Mouse (Mus musculus): ENCODE data around the gene Prdx2.

The Prdx2 gene

GRCm38 (mm10) chr8:84978248-84978940 is 9.0 kb downstream of the Prdx2 start, which contains the start of gene Junb:
TSS of gene Junb (minus strand) at chr8:84978718.
- peak; percentile 91 for DNase-seq (ENCODE audit: low spot score)

GRCm38 (mm10) chr8:84979599-84980421 is 10.4 kb downstream of the Prdx2 start:
- DNase-seq (ENCODE audit: low spot score) = peak; percentile 93

- DNase-seq (ENCODE audit: low spot score) = peak; percentile 56
Measured at GRCm38 (mm10) chr8:84980622-84981358, 11.4 kb downstream of the Prdx2 start.

- no peak for DNase-seq (ENCODE audit: low spot score)
Measured at GRCm38 (mm10) chr8:84981644-84982498, 12.5 kb downstream of the Prdx2 start.

GRCm38 (mm10) chr8:84982499-84983011 is 13.2 kb downstream of the Prdx2 start:
- no peak for DNase-seq (ENCODE audit: low spot score)

DNA sequence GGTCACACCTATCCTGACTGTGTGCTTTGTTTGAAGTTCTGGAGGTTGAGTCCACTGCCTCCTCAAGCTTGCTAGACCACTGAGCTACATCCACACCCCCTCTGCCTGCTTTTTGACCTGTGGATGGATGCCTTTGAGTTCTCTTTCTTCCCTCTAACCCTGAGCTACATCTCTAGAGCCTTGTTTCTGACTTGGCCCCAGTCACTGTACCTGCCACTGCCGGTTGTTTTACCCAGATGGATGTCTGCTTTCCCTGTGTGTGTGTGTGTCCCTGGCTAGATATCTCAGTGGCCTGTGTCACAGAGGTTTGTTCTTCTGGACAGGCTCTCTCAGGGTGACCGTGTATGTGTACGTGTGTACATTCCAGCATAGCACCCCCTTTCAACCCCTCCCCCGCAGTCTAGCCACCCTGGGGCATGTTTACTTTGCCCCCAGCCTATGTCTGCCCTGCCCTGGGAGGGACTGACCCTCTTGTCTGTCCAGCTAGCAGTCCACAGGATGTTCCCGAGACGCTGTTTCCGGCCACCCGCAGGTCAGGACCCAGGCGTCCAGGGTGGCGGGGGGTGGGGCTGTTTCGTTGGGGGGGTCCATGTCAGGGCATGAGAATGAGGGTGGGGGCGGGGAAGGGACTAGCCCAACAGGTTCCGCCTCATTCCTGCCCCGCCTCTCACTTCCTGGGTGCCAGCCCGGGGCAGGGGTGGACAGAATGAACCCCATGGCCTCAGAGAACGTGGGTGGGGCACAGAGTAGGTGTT is 15.1 kb downstream of the Prdx2 start:
- no peak for DNase-seq (ENCODE audit: low spot score)

- no peak for DNase-seq (ENCODE audit: low spot score)
Measured at GRCm38 (mm10) chr8:84985049-84985683, 15.8 kb downstream of the Prdx2 start.

DNA sequence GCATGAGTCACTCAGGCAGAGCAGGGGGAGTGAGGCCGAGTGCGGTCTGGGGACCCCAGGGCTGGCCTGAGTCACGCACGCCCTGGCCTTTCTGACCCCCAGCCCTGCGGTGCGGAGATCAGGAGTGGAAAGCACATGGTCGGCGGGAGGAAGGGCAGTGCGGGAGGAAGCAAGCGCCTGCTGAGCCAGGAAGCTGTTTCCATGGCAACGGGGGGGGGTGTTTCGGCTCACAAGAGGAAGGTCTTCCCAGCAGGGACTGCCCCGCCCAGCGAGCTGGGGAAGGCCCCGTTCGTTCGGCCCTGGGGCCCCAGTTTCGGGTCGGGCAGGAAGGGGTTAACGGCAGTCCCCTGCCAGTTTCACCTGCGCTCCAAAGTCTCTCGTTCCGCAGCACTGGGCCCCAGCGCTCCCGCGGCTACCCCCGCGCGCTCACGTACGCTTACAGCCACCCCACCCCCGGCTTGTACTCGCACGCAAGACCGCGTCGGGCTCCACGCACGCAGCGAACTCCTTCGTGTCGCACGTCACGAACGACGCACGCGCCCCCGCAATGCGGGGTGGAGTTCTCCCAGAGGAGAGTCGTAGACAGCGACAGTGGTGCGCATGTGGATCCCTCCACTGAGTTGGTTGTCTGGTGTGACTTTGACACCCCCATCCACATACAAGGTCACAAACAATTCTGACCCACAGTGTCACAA is 16.4 kb downstream of the Prdx2 start:
- DNase-seq (ENCODE audit: low spot score) = peak; percentile 75

GRCm38 (mm10) chr8:84986379-84986945 is 17.1 kb downstream of the Prdx2 start:
- DNase-seq (ENCODE audit: low spot score) = no peak

DNA sequence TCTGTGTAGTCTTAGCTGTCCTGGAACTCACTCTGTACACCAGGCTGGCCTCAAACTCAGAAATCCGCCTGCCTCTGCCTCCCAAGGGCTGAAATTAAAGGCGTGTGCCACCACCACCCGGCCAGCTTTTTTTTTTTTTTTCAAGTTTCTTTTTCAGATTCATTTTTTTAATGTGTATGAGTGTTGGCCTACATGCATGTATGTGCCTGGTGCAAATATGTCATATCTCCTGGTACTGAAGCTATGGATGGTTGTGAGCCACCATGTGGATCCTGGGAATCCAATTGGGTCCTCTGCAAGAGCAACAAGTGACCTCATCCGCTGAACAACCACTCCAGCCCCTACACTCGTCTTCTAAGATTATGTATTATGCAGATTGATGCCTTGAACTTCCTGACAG is 18.0 kb downstream of the Prdx2 start:
- no peak for DNase-seq (ENCODE audit: low spot score)

DNA sequence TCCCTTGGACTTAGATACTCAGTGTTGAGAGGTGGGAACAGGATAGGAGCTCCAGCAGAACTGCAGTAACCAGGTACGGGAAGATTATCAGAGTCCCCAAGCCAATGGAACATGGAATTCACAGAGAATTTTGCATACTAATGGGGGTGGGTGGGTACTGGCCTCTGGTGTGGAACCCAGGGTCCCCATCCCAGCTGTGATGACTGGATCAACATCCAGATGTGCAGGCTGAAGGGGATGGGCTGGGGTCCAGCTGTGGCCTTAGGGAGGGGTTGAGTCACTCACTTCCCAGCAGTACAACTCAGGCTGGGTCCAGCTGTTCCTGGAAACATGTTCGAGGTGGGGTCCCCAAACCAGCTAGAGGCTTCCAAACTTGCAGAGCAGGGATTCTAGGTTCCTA is 18.5 kb downstream of the Prdx2 start:
- DNase-seq (ENCODE audit: low spot score) = no peak

DNA sequence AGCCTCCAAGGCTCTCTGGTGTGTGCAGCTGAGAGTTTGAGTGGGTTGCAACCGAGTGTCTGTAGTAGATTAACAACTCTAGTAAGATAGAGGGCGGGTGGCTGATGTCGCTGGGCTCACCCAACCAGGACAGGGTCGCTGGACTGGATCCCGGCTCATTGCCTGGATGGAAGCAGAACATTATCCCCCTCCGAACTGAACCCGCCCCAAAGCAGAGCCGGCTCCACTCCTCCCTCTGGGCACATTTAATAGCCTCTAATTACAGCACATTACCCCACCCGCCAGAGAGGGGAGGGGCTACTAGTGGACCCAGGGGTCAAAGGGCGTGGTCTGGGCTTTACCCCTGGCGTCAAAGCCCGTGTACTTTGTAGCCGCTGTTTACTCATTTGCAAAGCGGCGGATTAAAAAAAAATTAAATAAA is 19.9 kb downstream of the Prdx2 start:
- DNase-seq (ENCODE audit: low spot score) = no peak

DNA sequence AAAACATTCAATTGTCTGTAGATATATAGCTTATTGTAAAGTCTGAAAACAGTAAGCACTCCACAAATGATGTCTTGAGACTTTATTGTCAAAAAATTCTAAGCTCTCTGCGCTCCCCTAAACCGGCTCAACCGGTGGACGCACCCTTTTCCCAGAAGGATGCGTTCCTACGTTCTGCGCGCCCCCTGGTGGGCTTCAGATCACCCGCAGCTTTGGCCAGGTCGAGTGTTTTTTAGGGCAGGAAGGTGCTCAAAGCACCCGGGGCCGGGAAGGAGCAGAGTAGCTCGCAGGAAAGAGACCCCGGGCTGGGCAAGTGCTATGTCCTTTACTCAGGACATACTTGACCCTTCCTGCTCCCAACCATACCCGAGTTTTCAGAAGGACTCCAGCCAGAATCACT is 20.4 kb downstream of the Prdx2 start:
- peak; percentile 93 for DNase-seq (ENCODE audit: low spot score)

- DNase-seq (ENCODE audit: low spot score) = peak; percentile 99
Measured at GRCm38 (mm10) chr8:84990349-84990748, 21.0 kb downstream of the Prdx2 start, which contains the start of gene Hook2. TSS of gene Hook2 (plus strand) at chr8:84990603.

- DNase-seq (ENCODE audit: low spot score) = no peak
Measured at GRCm38 (mm10) chr8:84990836-84991235, 21.4 kb downstream of the Prdx2 start.

GRCm38 (mm10) chr8:84994375-84994774 is 25.0 kb downstream of the Prdx2 start:
- DNase-seq (ENCODE audit: low spot score) = no peak

- no peak for DNase-seq (ENCODE audit: low spot score)
Measured at GRCm38 (mm10) chr8:84995680-84996079, 26.3 kb downstream of the Prdx2 start.

DNA sequence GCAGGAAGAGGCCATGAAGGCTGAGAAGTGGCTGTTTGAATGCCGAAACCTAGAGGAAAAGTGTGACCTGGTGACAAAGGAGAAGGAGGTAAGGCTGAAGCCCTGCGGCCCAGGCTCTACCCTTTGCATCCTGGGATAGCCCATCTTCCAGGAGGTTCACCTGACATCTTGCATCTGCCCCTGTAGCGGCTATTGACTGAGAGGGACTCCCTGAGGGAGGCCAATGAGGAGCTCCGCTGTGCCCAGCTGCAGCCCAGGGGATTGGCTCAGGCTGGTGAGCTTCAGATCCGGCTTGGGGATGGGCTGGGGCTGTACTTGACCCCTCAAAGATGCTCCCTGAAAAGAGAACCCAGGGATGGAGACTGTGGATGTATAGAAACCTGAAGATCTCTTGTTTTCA is 27.6 kb downstream of the Prdx2 start:
- no peak for DNase-seq (ENCODE audit: low spot score)

DNA sequence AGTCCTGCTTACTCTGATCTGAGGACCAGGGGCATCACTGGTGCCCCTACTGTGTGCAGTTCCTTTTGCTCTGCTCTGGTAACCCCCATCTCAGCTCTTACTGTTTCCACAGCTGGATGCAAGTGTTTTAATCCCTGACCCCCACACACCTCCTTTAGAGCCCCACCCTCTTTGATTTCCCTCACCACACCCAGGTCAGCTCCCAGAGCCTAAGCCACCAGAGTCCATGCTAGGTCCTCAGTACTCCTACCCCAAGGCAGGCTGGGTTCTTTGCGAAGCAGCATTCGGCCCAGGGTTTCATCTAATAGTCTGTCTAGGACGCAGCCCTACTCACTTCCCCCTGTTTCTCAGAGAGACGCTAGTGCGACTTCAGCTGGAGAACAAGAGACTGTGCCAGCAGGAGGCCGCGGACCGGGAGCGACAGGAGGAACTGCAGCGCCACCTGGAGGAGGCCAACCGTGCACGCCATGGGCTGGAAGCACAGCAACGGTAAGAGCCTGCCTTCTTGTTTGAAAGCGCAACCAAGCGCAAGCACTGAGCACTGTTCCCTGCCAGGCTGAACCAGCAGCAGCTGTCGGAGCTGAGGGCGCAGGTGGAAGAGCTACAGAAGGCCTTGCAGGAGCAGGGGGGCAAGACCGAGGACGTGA is 28.4 kb downstream of the Prdx2 start:
- peak; percentile 94 for DNase-seq (ENCODE audit: low spot score)

All from retina, embryonic 14.5 days (tissue).